ENCODE assay signal across 28 mouse cellular contexts in the genomic region with DNA sequence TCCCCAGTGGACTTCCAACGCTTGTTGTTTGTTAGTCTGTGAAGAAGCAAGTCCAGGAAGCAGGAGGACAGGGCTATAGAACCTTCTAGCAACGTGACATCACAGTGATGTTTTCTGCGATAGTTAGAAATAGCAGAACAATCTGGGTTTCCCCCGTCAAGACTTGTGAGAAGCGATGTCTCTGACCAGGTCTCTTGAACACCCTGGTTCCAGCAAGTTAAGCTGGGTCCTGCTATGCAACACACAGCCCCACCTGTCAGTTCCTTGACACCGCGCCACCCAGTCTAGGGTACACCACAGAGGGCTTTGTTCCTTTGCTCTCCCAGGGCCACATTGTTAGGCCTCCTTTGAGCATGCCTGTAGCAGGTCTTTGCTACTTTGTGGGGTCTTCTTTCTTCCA. TPM values are rescaled to one million over a fixed set of nuclear protein-coding genes. Genes with fewer than 3 reads are reported as not detected.
A peak's percentile ranks its signal among the peaks of the same experiment; 100 is the strongest.
DNase-seq lines count a peak whose midpoint lies in the region; ATAC-seq and TF ChIP-seq lines count a peak whose summit lies in the region.
"Had no signal": no experiment of that assay in that cellular context is flagged by ENCODE, and none has a peak within 500 bp of the region (broad histone marks: within the 10 kb centered on the region; RNA-seq: fewer than 3 reads in every experiment).

No protein-coding gene starts in this region.

- intact Hi-C loops in heart, postnatal 25 days (cut with DNase I): no loop called here

- no peaks in the 10 kb centered on the region for H3K36me3 ChIP-seq in spleen, adult 2 months (ENCODE audit: control insufficient read depth, insufficient read depth, low read length)
- H3K36me3 ChIP-seq: embryonic facial prominence, embryonic 12.5 days; heart, embryonic 15.5 days; kidney, embryonic 15.5 days; stomach, embryonic 15.5 days had no signal

- TF ChIP-seq POLR2A in spleen, adult 2 months (IDR thresholded peaks at IDR 0.05; ENCODE audit: low read depth, low read length): no peak

- ATAC-seq in CD4-positive, CD25-positive, alpha-beta regulatory T cell, adult 4 months: no peak
- ATAC-seq: forebrain, embryonic 14.5 days; intestine, postnatal 0 days had no signal

- H3K27ac ChIP-seq in spleen, adult 2 months (ENCODE audit: insufficient read depth, low read length): peak overlapping the region; percentile 56
- H3K27ac ChIP-seq: embryonic facial prominence, embryonic 12.5 days; heart, embryonic 15.5 days; hindbrain, embryonic 14.5 days; limb, embryonic 12.5 days; midbrain, embryonic 12.5 days; neural tube, embryonic 12.5 days had no signal

- H3K4me3 ChIP-seq in spleen, adult 2 months (ENCODE audit: extremely low read depth, insufficient read depth, insufficient read length): no peak overlapping the region
- H3K4me3 ChIP-seq: embryonic facial prominence, embryonic 12.5 days; heart, embryonic 15.5 days; kidney, embryonic 15.5 days; limb, embryonic 12.5 days; megakaryocyte, embryonic 14.5 days; midbrain, embryonic 12.5 days; myocyte; neural tube, embryonic 12.5 days; stomach, embryonic 15.5 days had no signal

- WGBS in spleen, adult 2 months: 59% methylated on average over 7 of the region's 7 CpGs

- no peaks in the 10 kb centered on the region for H3K27me3 ChIP-seq in spleen, adult 2 months (ENCODE audit: control insufficient read depth, insufficient read depth, low read length)
- H3K27me3 ChIP-seq: embryonic facial prominence, embryonic 12.5 days; heart, embryonic 15.5 days; kidney, embryonic 15.5 days; limb, embryonic 12.5 days; megakaryocyte, embryonic 14.5 days; midbrain, embryonic 12.5 days; neural tube, embryonic 12.5 days; stomach, embryonic 15.5 days had no signal

- no peak for TF ChIP-seq CTCF in spleen, adult 2 months (IDR thresholded peaks at IDR 0.05; ENCODE audit: extremely low read depth, insufficient read depth, insufficient read length, insufficient replicate concordance)

- peak; percentile 30 for DNase-seq in CD4-positive, CD25-positive, alpha-beta regulatory T cell, adult 2 months (ENCODE audit: low read depth, low spot score)
- DNase-seq in spleen, adult 2 months (ENCODE audit: low read depth in 1 of 2, low spot score in 2 of 2): no peak
- no peak for DNase-seq in spleen, postnatal 10 days (ENCODE audit: low spot score in 2 of 2)
- DNase-seq in thymus, postnatal 0 days (ENCODE audit: low spot score): peak; percentile 39
- DNase-seq in heart, postnatal 25 days (ENCODE audit: low spot score): no peak
- no peak for DNase-seq in adrenal gland, adult 8-10 months
- DNase-seq: adrenal gland, postnatal 10 days; cerebellum, adult 8-10 months; cerebellum, postnatal 25 days; gastrocnemius, postnatal 14 days; heart, postnatal 36 days; kidney, postnatal 4 days; layer of hippocampus, postnatal 36 days; lung, postnatal 36 days; right cerebral cortex, postnatal 4 days had no signal

- peaks cover 53% of the 10 kb centered on the region for H3K4me1 ChIP-seq in spleen, adult 2 months (ENCODE audit: control insufficient read depth, insufficient read depth, insufficient read length)

RNA-seq across cellular contexts. Expression of gene Cmip, which starts 49.9 kb away (rescaled TPM):
- polyA plus RNA-seq in CD4-positive, CD25-positive, alpha-beta regulatory T cell, adult 4 months (2017; shearing (Covaris generic)): 10 to 100 TPM; 28.6 to 31.0 TPM
- polyA plus RNA-seq in spleen, adult 2 months (2012; rRNA removed): 48.2 and 67.6 TPM in 2 replicates
- polyA plus RNA-seq in thymus, postnatal 0 days (2015; fragmentation: Nextera tagmentation; extraction: Ambion mirVana): 31.9 and 39.9 TPM in 2 replicates
- total RNA-seq in heart, postnatal 25 days (2021): 10 to 100 TPM; 21.3 to 24.0 TPM
- total RNA-seq in adrenal gland, adult 8-10 months (2022): 100 to 1,000 TPM; 134 to 141 (median 137) TPM

Comparison
In these comparisons a context has a peak if more than half of its experiments do, and no peak if none do; other contexts are left out.
1. DNase-seq: peak in CD4-positive, CD25-positive, alpha-beta regulatory T cell, adult 2 months (single experiment) and thymus, postnatal 0 days (single experiment); none in spleen, adult 2 months (0 of 2), spleen, postnatal 10 days (0 of 2), heart, postnatal 25 days (single experiment) and adrenal gland, adult 8-10 months (single experiment).